Mouse (Mus musculus): ENCODE measurements around the gene Rab22a. TPM values are rescaled to one million over a fixed set of nuclear protein-coding genes. Genes with fewer than 3 reads are reported as not detected.

Rab22a gene
- polyA plus RNA-seq, 1 experiment from 2014 or later, result 38.9 TPM

- ATAC-seq (ENCODE audit: insufficient read depth, low FRiP score), result no peak
- peak overlapping the region; percentile 5; the same call in 1 of the 2 replicates for H3K4me2 ChIP-seq (ENCODE audit: low read depth, low read length)
- peak overlapping the region; percentile 28; the same call in 1 of the 2 replicates for H3K27ac ChIP-seq (ENCODE audit: low read length)
- no peak overlapping the region for H3K4me3 ChIP-seq (replicated peaks; ENCODE audit: low read length)
- no peak overlapping the region for H3K9ac ChIP-seq (ENCODE audit: low read length)
- peaks cover 35% of the 10 kb centered on the region for H3K4me1 ChIP-seq (ENCODE audit: control insufficient read depth, insufficient read depth, low read length)
- no peaks in the 10 kb centered on the region for H3K36me3 ChIP-seq (ENCODE audit: control insufficient read depth, insufficient read depth, low read length)
- H3K9me3 ChIP-seq (replicated peaks; ENCODE audit: control insufficient read depth, low read length), result no peaks in the 10 kb centered on the region
- WGBS, result 31% methylated on average over 13 of the region's 13 CpGs
- no peaks in the 10 kb centered on the region for H3K27me3 ChIP-seq (ENCODE audit: control insufficient read depth, insufficient read depth, low read length)
These were observed 82.5 kb downstream of the Rab22a start for GRCm38 (mm10) chr2:173742090-173742489.

GRCm38 (mm10) chr2:173742744-173743143 lies 83.2 kb downstream of the Rab22a start:
- 64% methylated on average over 9 of the region's 9 CpGs for WGBS
- no peaks in the 10 kb centered on the region for H3K36me3 ChIP-seq (ENCODE audit: control insufficient read depth, insufficient read depth, low read length)
- no peaks in the 10 kb centered on the region for H3K9me3 ChIP-seq (replicated peaks; ENCODE audit: control insufficient read depth, low read length)
- ATAC-seq (ENCODE audit: insufficient read depth, low FRiP score), result no peak
- H3K4me2 ChIP-seq (ENCODE audit: low read depth, low read length), result no peak overlapping the region; the same call in 1 of the 2 replicates
- no peak overlapping the region for H3K9ac ChIP-seq (ENCODE audit: low read length)
- no peak overlapping the region for H3K4me3 ChIP-seq (replicated peaks; ENCODE audit: low read length)
- H3K27ac ChIP-seq (ENCODE audit: low read length), result peak overlapping the region; percentile 66; the same call in 1 of the 2 replicates
- peaks cover 35% of the 10 kb centered on the region for H3K4me1 ChIP-seq (ENCODE audit: control insufficient read depth, insufficient read depth, low read length)
- H3K27me3 ChIP-seq (ENCODE audit: control insufficient read depth, insufficient read depth, low read length), result no peaks in the 10 kb centered on the region

GRCm38 (mm10) chr2:173744070-173744815 lies 84.7 kb downstream of the Rab22a start:
- H3K4me3 ChIP-seq (replicated peaks; ENCODE audit: low read length), result no peak overlapping the region
- no peaks in the 10 kb centered on the region for H3K9me3 ChIP-seq (replicated peaks; ENCODE audit: control insufficient read depth, low read length)
- no peak overlapping the region for H3K27ac ChIP-seq (ENCODE audit: low read length)
- peak; percentile 80 for ATAC-seq (ENCODE audit: insufficient read depth, low FRiP score)
- peaks cover 21% of the 10 kb centered on the region for H3K4me1 ChIP-seq (ENCODE audit: control insufficient read depth, insufficient read depth, low read length)
- WGBS, result 78% methylated on average over 7 of the region's 7 CpGs
- no peak overlapping the region for H3K9ac ChIP-seq (ENCODE audit: low read length)
- H3K36me3 ChIP-seq (ENCODE audit: control insufficient read depth, insufficient read depth, low read length), result no peaks in the 10 kb centered on the region
- H3K27me3 ChIP-seq (ENCODE audit: control insufficient read depth, insufficient read depth, low read length), result no peaks in the 10 kb centered on the region
- no peak overlapping the region for H3K4me2 ChIP-seq (ENCODE audit: low read depth, low read length)

GRCm38 (mm10) chr2:173748961-173749659 lies 89.5 kb downstream of the Rab22a start:
- 64% methylated on average over 2 of the region's 2 CpGs for WGBS
- ATAC-seq (ENCODE audit: insufficient read depth, low FRiP score), result peak; percentile 66; the same call in 1 of the 2 replicates
- Histone ChIP-seq H3K27me3 (ENCODE audit: control insufficient read depth, insufficient read depth, low read length) (no peaks in the 10 kb centered on the region), H3K4me2 (ENCODE audit: low read depth, low read length) (no peak overlapping the region), H3K4me1 (ENCODE audit: control insufficient read depth, insufficient read depth, low read length) (no peaks in the 10 kb centered on the region; the same call in 1 of the 2 replicates), H3K9ac (ENCODE audit: low read length) (no peak overlapping the region), H3K36me3 (ENCODE audit: control insufficient read depth, insufficient read depth, low read length) (no peaks in the 10 kb centered on the region), H3K9me3 (replicated peaks; ENCODE audit: control insufficient read depth, low read length) (no peaks in the 10 kb centered on the region), H3K27ac (ENCODE audit: low read length) (no peak overlapping the region), H3K4me3 (replicated peaks; ENCODE audit: low read length) (no peak overlapping the region)

GRCm38 (mm10) chr2:173755433-173756144 lies 96.0 kb downstream of the Rab22a start:
- H3K4me1 ChIP-seq (ENCODE audit: control insufficient read depth, insufficient read depth, low read length), result 0 out of 2 replicates have a peak, but pooled peaks cover 2% of the 10 kb centered on the region
- WGBS, result 63% methylated on average over 8 of the region's 8 CpGs

More at GRCm38 (mm10) chr2:173755433-173756144, 96.0 kb downstream of the Rab22a start:
- H3K4me2 ChIP-seq (ENCODE audit: low read depth, low read length), result no peak overlapping the region
- H3K9ac ChIP-seq (ENCODE audit: low read length), result no peak overlapping the region
- H3K36me3 ChIP-seq (ENCODE audit: control insufficient read depth, insufficient read depth, low read length), result no peaks in the 10 kb centered on the region
- no peaks in the 10 kb centered on the region for H3K27me3 ChIP-seq (ENCODE audit: control insufficient read depth, insufficient read depth, low read length)
- no peak for ATAC-seq (ENCODE audit: insufficient read depth, low FRiP score)
- H3K27ac ChIP-seq (ENCODE audit: low read length), result no peak overlapping the region
- H3K9me3 ChIP-seq (replicated peaks; ENCODE audit: control insufficient read depth, low read length), result no peaks in the 10 kb centered on the region
- no peak overlapping the region for H3K4me3 ChIP-seq (replicated peaks; ENCODE audit: low read length)

Small RNAs within 50 kb of the gene (microRNA-seq; reads per million reads assigned to microRNA genes)
- not detected for gene Mir6340

Other genes with a start within 250 kb of the Rab22a start
- not detected in 2 replicates for gene 1700021F07Rik, start 137.2 kb upstream of the Rab22a start, polyA plus RNA-seq (2015; fragmentation: Nextera tagmentation; extraction: Ambion mirVana)
- not detected in 2 replicates for gene Ankrd60, start 81.4 kb upstream of the Rab22a start, polyA plus RNA-seq (2015; fragmentation: Nextera tagmentation; extraction: Ambion mirVana)
- gene 1700010B08Rik, start 59.7 kb downstream of the Rab22a start, polyA plus RNA-seq (2015; fragmentation: Nextera tagmentation; extraction: Ambion mirVana), result not detected in 2 replicates
- gene Vapb, start 77.8 kb downstream of the Rab22a start, polyA plus RNA-seq (2015; fragmentation: Nextera tagmentation; extraction: Ambion mirVana), result 19.7 and 20.7 TPM in 2 replicates